Mouse (Mus musculus) cerebellum, postnatal 25 days (tissue): ENCODE measurements around the gene Tex36.
A peak's percentile ranks its signal among the peaks of the same experiment; 100 is the strongest.

Source experiments
- DNase-seq, 2 experiments: peaks; one replicate each; pipeline ENCODE4 v3.0.0; 2021; ENCODE audit warnings: mixed read lengths in 2 of 2

Gene Tex36

GRCm38 (mm10) chr7:133591750-133592149, 10.2 kb downstream of the Tex36 start:
- DNase-seq: no peak

DNA sequence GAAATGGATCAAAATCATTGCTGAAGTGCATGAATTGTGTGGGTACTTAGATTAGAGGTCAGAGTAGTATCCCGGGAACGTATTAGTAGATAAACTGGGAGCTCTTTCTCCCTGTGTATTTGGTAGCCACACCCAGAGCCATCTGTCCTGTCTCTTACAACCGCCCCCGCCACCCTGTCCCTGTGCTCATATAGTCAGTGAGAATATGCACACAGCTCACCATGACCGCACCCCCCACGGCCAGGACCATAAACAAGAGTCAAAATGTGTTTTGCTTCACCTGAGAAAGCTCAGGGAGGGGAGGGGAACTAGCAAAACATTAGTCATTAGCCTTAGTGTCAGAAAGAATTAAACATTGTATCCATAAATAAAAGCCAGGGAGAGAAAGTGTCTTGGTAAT, 18.7 kb downstream of the Tex36 start:
- no peak for DNase-seq

DNA sequence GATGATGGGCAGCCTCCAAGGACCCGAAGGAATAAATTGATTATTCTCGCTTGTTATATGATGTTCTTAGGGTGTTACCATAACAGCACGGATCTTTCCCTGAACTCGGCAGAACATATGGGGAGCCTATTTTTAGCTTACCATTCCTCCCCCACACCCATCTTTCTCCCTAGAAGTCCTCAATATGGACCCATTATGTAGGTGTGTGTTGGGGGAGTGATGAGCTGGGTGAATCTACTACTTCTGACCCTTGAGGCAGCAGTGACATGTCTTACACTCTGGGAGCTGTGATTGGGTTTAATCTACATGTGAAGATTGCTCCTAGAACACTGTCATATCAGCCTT, 21.7 kb downstream of the Tex36 start:
- no peak for DNase-seq

DNA sequence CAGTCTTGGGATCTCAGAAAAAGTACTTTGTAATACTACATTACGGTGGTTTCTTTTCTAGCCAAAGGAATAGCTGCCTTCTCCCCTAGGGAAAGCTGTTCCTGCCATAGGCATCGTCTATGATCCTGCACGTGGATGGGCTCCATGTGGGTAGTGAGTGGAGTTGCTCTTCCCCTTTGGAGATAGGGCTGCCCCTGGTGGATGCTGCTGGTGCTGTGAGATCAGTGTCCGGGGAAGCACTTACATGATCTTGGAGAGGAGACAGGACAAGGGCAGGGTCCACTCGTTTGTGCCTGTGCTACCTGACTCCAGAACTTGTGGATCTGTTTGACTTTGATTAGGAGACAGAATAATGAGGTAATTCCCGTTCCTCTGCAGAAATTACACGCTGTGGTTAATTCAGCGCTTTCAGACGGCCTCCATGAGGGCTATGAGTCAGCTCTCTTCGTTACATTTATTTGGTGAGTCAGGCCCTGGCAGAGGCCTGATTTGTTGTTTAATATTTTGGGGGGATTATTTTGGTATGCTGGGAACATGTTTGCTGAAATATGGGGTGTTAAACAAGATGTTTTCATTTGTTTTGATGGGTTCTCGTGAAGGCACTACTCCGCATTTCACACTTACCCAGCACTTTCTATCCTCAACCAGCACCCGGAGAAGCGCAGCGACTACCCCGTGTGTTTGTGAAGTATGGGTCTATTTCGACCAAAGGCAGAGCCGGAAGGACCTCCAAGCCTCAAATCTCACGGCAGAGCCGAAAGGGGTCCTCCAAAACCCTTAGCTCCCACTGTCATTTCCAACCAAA, 22.3 kb downstream of the Tex36 start:
- DNase-seq: peak; percentile 16

DNA sequence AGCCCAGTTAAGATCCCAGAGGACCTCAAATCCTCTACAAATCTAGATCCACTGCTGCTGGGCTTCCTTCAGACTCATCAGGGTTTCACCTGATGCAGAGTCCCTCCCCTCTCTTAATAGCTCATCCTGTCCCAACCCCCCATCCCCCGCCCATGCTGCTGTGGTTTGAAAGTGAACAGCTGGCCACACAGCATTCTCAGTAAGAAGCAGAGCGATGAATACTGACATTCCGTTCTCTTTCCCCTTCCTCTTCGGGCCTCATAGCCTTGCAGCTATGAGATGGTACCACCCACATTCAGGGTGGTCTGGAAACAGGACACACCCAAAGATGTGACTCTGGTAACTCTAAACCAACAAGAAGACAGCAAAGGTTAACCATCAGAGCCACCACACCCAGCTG, 25.1 kb downstream of the Tex36 start:
- DNase-seq: no peak

DNA sequence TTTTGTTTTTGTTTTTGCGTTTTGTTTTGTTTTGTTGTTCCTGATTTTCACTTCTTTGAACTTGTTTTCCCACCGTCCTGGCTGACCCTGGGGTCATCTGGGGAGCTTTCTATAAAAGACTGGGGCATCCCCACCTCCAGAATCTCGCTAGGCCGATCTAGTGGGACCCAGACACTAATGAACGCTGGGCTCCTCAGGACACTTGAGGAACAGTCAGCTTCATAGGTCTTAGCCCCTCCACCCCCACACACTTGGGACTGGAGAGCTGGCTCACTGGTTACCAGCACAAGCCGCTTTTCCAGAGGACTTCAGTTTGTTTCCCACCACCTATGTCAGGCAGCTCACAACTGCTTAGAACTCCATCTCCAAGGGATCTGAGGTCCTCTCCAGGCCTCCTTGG, 25.7 kb downstream of the Tex36 start:
- DNase-seq: no peak

DNA sequence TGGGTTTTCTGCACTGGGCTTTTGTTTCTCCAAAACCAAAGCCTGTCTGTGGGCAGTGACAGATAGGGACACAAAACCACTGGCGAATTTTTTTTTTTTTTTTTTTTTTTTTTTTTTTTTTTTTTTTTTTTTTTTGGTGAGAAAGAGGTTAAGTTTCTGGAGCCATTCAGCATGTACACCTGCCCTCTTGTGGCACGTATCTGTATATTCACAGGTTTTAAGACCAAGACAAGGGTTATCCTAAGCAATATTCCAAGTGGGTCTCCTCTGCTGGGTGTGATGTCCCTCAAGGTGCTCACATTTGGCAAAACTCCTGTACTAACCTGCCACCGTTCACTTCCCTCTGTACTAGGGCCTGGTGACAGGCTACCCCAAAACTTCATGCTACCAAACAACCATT, 30.0 kb downstream of the Tex36 start:
- DNase-seq: peak; percentile 32 to 55

- no peak for DNase-seq
Measured at GRCm38 (mm10) chr7:133569194-133569880, 32.6 kb downstream of the Tex36 start.

DNA sequence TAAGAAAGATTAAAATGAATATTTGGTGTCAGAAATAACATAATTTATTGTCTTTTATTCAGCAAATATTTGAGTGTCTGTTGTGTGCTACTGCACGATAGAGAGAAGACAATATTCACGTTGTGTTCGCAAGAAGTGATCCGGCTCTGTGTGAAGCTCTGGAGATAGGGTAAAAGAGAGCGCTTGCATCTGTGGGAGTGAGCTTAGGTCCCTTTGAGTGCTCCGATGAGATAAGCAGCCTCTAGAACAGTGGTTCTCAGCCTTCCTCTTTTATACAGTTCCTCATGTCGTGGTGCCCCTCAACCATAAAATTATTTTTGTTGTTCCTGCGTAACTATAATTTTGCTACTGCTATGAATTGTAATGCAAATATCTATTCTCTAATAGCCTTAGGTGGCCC, 37.4 kb downstream of the Tex36 start:
- DNase-seq: no peak

DNA sequence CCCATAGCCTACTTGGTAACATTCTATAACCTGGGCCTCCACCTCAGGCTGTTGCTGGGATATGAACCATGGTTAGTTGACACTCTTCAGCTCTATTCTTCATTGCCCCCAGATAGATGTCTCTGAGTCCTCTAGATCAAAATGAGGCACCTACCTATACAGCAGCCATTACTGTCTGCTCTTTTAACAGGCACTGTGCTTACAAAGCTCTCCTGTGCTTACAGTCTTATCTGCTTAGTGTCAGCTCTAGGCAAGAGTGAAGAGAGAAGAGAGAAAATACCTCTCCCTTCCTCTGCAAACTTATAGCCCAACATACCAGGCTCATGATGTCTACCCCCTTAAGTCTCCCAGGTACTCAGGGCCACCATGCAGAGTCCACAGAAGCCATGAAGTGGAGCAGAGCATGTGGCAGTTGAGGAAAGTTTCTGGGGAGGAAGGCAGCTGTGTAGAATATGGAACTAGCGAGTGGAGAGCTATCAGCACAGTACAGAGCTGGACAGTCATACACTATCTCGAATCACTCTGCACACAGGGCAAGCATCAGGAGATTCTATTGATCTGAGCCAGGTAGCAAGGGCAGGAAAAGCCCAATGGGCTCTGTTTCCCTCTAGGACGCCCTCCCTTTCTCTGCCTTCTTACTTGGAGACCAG, 38.7 kb downstream of the Tex36 start:
- DNase-seq: no peak

- peak in 1 of 2 experiments; percentile 48 for DNase-seq
Measured at GRCm38 (mm10) chr7:133555786-133556492, 46.0 kb downstream of the Tex36 start.

GRCm38 (mm10) chr7:133552306-133552991, 49.5 kb downstream of the Tex36 start:
- DNase-seq: no peak

DNA sequence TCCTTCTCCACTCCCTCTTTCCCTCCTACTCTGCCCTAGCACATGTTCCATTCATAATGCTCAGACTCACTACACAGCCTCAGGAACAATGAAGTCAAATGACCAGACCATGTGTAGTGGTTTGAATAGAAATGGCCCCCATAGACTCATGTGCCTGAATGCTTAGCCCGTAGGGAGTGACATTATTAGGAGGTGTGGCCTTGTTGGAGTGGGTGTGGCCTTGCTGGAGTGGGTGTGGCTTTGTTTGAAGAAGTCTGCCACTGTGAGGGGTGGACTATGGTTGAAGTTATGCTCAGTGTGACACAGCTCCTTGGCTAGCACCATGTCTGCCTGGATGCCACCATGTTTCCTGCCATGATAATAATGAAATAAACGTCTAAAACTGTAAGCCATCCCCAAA, 51.0 kb downstream of the Tex36 start:
- DNase-seq: no peak

DNA sequence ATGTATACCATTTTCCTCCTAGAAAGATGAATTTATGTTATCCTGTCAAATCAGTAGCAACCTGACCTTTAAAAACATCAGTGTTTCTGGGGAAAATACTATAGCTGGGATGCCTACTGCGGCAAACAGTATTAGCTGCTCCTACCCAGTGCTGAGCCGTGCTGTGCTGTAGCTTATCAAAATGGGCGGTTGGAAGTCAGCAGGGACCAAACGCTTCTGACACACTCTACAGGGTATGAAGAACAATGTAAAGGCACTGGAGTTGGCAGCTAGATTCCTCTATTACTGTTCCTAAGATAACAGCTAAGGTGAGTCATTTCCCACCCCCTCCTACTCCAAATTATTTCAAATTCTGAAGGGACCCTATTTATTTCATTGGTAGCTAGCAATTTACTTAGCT, 53.5 kb downstream of the Tex36 start:
- DNase-seq: no peak

DNA sequence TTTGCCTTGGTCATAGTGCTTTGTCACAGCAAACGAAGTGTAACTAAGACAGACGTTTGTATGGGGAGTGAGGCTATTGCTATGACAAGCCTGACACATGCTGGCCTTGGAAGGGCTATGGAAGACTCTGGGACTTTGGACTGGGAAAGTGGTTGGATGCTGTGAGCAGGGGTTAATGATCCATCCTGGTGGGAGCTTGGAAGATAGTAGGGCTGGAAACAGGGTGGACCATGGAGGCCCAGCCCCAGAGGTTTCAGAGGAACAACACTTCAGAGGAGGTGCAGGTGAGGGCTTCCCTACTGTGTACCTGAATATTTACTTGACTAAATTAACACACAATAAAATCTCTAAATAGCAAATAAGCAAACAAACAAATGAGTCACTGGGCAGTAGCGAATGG, 56.3 kb downstream of the Tex36 start:
- no peak for DNase-seq

- DNase-seq: no peak
Measured at GRCm38 (mm10) chr7:133544966-133545365, 57.0 kb downstream of the Tex36 start.

DNA sequence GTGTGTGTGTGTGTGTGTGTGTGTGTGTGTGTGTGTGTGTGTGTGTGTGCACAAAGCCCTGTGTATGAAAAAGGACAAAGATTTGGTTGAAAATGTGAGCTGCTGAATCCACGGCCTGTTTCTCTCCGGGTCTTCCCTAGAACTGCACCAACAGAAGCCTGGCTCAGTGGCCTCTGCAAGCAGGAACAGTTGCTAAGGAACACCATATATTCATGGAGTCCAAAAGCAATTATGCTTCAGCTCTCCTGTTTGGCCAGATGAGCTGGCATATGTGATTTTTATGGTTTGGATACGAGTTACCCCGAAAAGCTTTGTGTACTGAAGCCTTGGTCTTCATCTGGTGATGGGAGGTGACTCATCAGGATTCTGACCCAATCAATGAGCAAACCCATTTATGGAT, 58.8 kb downstream of the Tex36 start:
- no peak for DNase-seq

DNA sequence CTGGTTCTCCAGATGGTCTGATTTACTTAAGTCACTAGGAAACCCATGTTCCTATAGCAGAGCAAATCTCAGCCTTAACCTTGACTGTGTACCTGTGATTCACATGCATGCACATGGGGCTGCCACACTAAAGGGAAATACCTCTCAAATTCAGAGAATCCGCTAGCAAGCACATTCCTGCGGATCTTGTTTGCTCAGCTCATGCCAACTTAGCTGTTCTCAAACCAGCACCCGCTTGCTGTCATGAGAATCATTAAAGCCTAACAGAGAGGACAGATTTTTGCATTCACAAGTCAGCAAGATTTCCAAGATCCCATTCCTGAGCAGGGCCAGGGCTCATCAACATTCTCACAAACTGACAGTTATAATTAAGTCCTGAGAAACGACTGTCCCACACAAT, 64.6 kb downstream of the Tex36 start:
- peak; percentile 5 to 14 for DNase-seq
